Mouse (Mus musculus) lung, postnatal 25 days (tissue): ENCODE measurements at regions not wholly inside any gene's neighbourhood (a gene's known extent, or its start where the extent isn't known, plus 50 kb on each side); places are given as distances from the start of the nearest gene placed in this dataset.
"Not testable (repeated sequence)": the region's sequence is repeated elsewhere in the genome, so short reads cannot be mapped to it uniquely, and the experiment has no call there.

Experiments
- DNase-seq: peaks from one replicate; pipeline ENCODE4 v3.0.0; 2022; ENCODE audit warnings: low spot score

- no peak for DNase-seq
Observed at GRCm38 (mm10) chr5:142281997-142282396, 119.3 kb upstream of the Foxk1 start.

- no peak for DNase-seq
Observed at GRCm38 (mm10) chr5:142287981-142288380, 113.3 kb upstream of the Foxk1 start.

- no peak for DNase-seq
Observed at GRCm38 (mm10) chr5:142291451-142291850, 109.8 kb upstream of the Foxk1 start.

GRCm38 (mm10) chr5:142296401-142296800, 104.9 kb upstream of the Foxk1 start:
- not testable (repeated sequence) for DNase-seq

GRCm38 (mm10) chr5:142299621-142300020, 101.7 kb upstream of the Foxk1 start:
- DNase-seq = no peak

GRCm38 (mm10) chr5:142308511-142308910, 92.8 kb upstream of the Foxk1 start:
- no peak for DNase-seq

GRCm38 (mm10) chr5:142313944-142314343, 87.4 kb upstream of the Foxk1 start:
- DNase-seq = no peak

GRCm38 (mm10) chr5:142314466-142314865, 86.8 kb upstream of the Foxk1 start:
- DNase-seq = no peak

GRCm38 (mm10) chr5:142319268-142319667, 82.0 kb upstream of the Foxk1 start:
- peak; percentile 60 for DNase-seq

GRCm38 (mm10) chr5:142321316-142321715, 80.0 kb upstream of the Foxk1 start:
- no peak for DNase-seq

- no peak for DNase-seq
Observed at GRCm38 (mm10) chr5:142324928-142325327, 76.4 kb upstream of the Foxk1 start.

- no peak for DNase-seq
Observed at GRCm38 (mm10) chr5:142325560-142325959, 75.7 kb upstream of the Foxk1 start.

GRCm38 (mm10) chr5:142327261-142327660, 74.0 kb upstream of the Foxk1 start:
- no peak for DNase-seq

GRCm38 (mm10) chr5:142329724-142330520, 71.4 kb upstream of the Foxk1 start:
- no peak for DNase-seq

GRCm38 (mm10) chr5:142332744-142333143, 68.6 kb upstream of the Foxk1 start:
- no peak for DNase-seq

GRCm38 (mm10) chr5:142337436-142337835, 63.9 kb upstream of the Foxk1 start:
- no peak for DNase-seq

GRCm38 (mm10) chr5:142338051-142338450, 63.2 kb upstream of the Foxk1 start:
- DNase-seq = no peak

- peak; percentile 18 for DNase-seq
Observed at GRCm38 (mm10) chr5:142340205-142341025, 60.9 kb upstream of the Foxk1 start.

GRCm38 (mm10) chr5:142341026-142341432, 60.3 kb upstream of the Foxk1 start:
- DNase-seq = no peak

GRCm38 (mm10) chr5:142346454-142346853, 54.8 kb upstream of the Foxk1 start:
- no peak for DNase-seq

- no peak for DNase-seq
Observed at GRCm38 (mm10) chr5:142350574-142350973, 50.7 kb upstream of the Foxk1 start.
